Mouse (Mus musculus): ENCODE results near the gene Fam83d. TPM values are rescaled to one million over a fixed set of nuclear protein-coding genes. Genes with fewer than 3 reads are reported as not detected.

Fam83d gene
- polyA plus RNA-seq (2012) = 4.7 and 6.7 TPM in 2 replicates

DNA sequence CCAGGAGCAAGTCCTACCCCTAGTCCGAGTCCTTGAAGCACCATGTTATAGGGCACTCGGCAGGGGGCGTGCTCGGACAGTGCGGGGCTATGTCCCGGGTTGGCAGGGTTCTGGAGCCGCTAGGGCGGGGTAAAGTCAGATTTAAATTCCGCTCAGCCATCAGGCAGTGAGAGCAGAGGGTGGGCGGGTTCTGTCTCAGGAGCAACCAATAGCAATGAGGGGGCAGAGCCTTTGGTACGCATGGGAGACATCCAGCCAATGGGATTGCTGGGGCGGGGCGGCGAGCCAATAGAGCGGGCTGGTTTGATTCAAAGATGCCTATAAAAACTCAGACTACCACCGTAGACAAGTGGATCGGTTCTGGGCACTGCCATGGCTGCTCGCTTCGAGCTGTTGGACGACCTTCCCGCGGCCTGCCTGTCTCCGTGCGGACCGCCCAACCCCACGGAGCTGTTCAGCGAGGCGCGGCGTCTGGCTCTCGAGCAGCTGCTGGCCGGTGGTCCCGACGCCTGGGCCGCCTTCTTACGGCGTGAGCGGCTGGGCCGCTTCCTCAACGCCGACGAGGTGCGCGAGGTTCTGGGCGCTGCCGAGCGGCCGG lies at the start of gene Fam83d:
Fam83d (plus strand) TSS at position 352 of the 598 bp plus-strand sequence.

DNA sequence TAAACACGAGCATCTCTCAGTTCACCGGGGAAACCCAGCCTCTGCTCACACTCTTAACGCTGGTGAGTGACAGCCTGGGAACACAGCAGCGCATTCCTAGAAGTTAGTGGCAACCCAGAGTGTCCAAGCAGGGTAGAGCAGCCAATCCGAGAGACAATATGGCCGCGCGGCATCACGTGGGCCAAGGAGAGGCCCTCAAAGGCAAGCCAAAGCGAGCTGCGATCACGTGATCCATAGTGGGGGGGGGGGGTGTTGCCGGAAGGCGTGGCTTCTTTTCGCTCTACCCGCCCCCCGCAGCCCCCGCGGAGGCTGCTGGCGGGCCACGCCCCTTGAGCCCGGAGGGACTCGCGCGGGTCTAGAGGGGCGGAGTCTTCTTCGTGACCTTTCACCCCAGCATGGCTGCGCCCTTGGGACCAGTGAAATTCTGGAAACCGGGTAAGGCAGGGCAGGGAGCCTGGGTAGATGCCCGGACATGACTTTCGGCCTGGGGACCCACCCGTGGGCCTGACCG lies 26.7 kb downstream of the Fam83d start, which contains the start of gene Dhx35:
Dhx35 (plus strand) TSS at position 314 of the 511 bp plus-strand sequence.

Other genes with a start within 250 kb of the Fam83d start
- gene Slc32a1, start 157.3 kb upstream of the Fam83d start, polyA plus RNA-seq (2012) = 0.11 and 0.46 TPM in 2 replicates
- 14.9 and 16.9 TPM in 2 replicates for gene Actr5, start 143.2 kb upstream of the Fam83d start, polyA plus RNA-seq (2012)
- 1.1 TPM in 2 replicates for gene Ppp1r16b, start 102.7 kb upstream of the Fam83d start, polyA plus RNA-seq (2012)
- gene Dhx35, start 26.7 kb downstream of the Fam83d start, polyA plus RNA-seq (2012) = 5.3 and 6.8 TPM in 2 replicates